Mouse (Mus musculus) liver, embryonic 12.5 days (tissue): ENCODE results near the gene Cfl1. TPM values are rescaled to one million over a fixed set of nuclear protein-coding genes. Genes with fewer than 3 reads are reported as not detected.

ENCODE experiments used
- ATAC-seq: fragments of 200-750 bp; cut with Nextera tagmentation; 2 replicates; pipeline ENCODE4 v1.8.0; 2017; ENCODE audit warnings: moderate number of reproducible peaks, mild to moderate bottlenecking, moderate library complexity
- H3K27ac ChIP-seq: fragments of 300-500 bp; sonication (generic); 2 replicates; pipeline ENCODE4 v1.5.1; 2016; ENCODE audit warnings: mild to moderate bottlenecking
- H3K27me3 ChIP-seq: fragments of 300-500 bp; sonication (generic); replicated peaks from 2 replicates; pipeline ENCODE4 v1.6.1; 2016; ENCODE audit warnings: mild to moderate bottlenecking, moderate library complexity
- H3K36me3 ChIP-seq: fragments of 300-500 bp; sonication (generic); 2 replicates; pipeline ENCODE4 v1.6.1; 2016; ENCODE audit warnings: mild to moderate bottlenecking, moderate library complexity
- H3K4me1 ChIP-seq: fragments of 300-500 bp; sonication (generic); 2 replicates; pipeline ENCODE4 v1.6.1; 2016
- H3K4me2 ChIP-seq: fragments of 300-500 bp; sonication (generic); 2 replicates; pipeline ENCODE4 v1.6.1; 2016; ENCODE audit warnings: mild to moderate bottlenecking, moderate library complexity
- H3K4me3 ChIP-seq: fragments of 300-500 bp; sonication (generic); 2 replicates; pipeline ENCODE4 v1.5.1; 2016; ENCODE audit warnings: mild to moderate bottlenecking, moderate library complexity
- H3K9ac ChIP-seq: fragments of 300-500 bp; sonication (generic); 2 replicates; pipeline ENCODE4 v1.6.1; 2016; ENCODE audit warnings: mild to moderate bottlenecking, moderate library complexity
- H3K9me3 ChIP-seq: fragments of 300-500 bp; sonication (generic); replicated peaks from 2 replicates; pipeline ENCODE4 v1.6.1; 2016; ENCODE audit warnings: mild to moderate bottlenecking, moderate library complexity
- WGBS: fragments of 180-500 bp; shearing (Covaris S2); methylation state at CpG from one replicate; pipeline ENCODE4 v1.1.7; 2016; ENCODE audit not compliant: insufficient replicate concordance; 5-methylcytosine and 5-hydroxymethylcytosine counted together
- polyA plus RNA-seq: library from polyadenylated mRNA; unstranded; fragments of >200 nt; fragmentation: Nextera tagmentation; extraction: Ambion mirVana; gene quantifications from 2 replicates; pipeline ENCODE4 v1.2.1, GENCODE M21; 2016

Gene Cfl1
- polyA plus RNA-seq, 1 experiment from 2014 or later = 1,523 TPM

GRCm38 (mm10) chr19:5495353-5496051 is 5.2 kb downstream of the Cfl1 start:
- no peaks in the 10 kb centered on the region for H3K9me3 ChIP-seq
- H3K9ac ChIP-seq = no peak overlapping the region
- H3K4me2 ChIP-seq = no peak overlapping the region
- WGBS = 78% methylated on average over 12 of the region's 12 CpGs
- H3K4me1 ChIP-seq = peaks cover 24% of the 10 kb centered on the region
- H3K4me3 ChIP-seq = no peak overlapping the region
- 0 out of 2 replicates have a peak overlapping the region, but pooled peaks have one; percentile 36 for H3K27ac ChIP-seq
- H3K27me3 ChIP-seq = no peaks in the 10 kb centered on the region
- ATAC-seq = no peak
- peaks cover 69% of the 10 kb centered on the region for H3K36me3 ChIP-seq

- Histone ChIP-seq H3K27me3 (no peaks in the 10 kb centered on the region), H3K9me3 (no peaks in the 10 kb centered on the region), H3K36me3 (peaks cover 69% of the 10 kb centered on the region), H3K27ac (no peak overlapping the region), H3K4me3 (no peak overlapping the region), H3K9ac (no peak overlapping the region), H3K4me2 (no peak overlapping the region), H3K4me1 (peaks cover 24% of the 10 kb centered on the region)
- ATAC-seq = no peak
- WGBS = 88% methylated on average over 16 of the region's 16 CpGs
Measured at GRCm38 (mm10) chr19:5496052-5496370, 5.8 kb downstream of the Cfl1 start.

GRCm38 (mm10) chr19:5500330-5500875 is 10.1 kb downstream of the Cfl1 start:
- 63% methylated on average over 2 of the region's 2 CpGs for WGBS
- no peak for ATAC-seq

GRCm38 (mm10) chr19:5503687-5504086 is 13.4 kb downstream of the Cfl1 start, which contains the start of gene 1700020D05Rik:
TSS of gene 1700020D05Rik (minus strand) at chr19:5503787.
- no peak for ATAC-seq

More at GRCm38 (mm10) chr19:5500330-5500875, 10.1 kb downstream of the Cfl1 start:
- H3K27me3 ChIP-seq = no peaks in the 10 kb centered on the region
- H3K27ac ChIP-seq = no peak overlapping the region
- H3K36me3 ChIP-seq = peaks cover 43% of the 10 kb centered on the region
- no peak overlapping the region for H3K4me2 ChIP-seq
- H3K4me1 ChIP-seq = no peaks in the 10 kb centered on the region
- H3K9me3 ChIP-seq = no peaks in the 10 kb centered on the region
- no peak overlapping the region for H3K9ac ChIP-seq
- H3K4me3 ChIP-seq = no peak overlapping the region

GRCm38 (mm10) chr19:5510031-5511026 is 20.1 kb downstream of the Cfl1 start, which contains the start of gene Snx32:
TSS of gene Snx32 (minus strand) at chr19:5510538.
- H3K4me1 ChIP-seq = peaks cover 48% of the 10 kb centered on the region
- 3% methylated on average over 47 of the region's 47 CpGs for WGBS

More at GRCm38 (mm10) chr19:5503687-5504086, 13.4 kb downstream of the Cfl1 start, which contains the start of gene 1700020D05Rik:
- 0 out of 2 replicates have a peak, but pooled peaks cover 8% of the 10 kb centered on the region for H3K4me1 ChIP-seq
- H3K27me3 ChIP-seq = no peaks in the 10 kb centered on the region
- no peak within 1 kb of the TSS for H3K4me2 ChIP-seq
- H3K27ac ChIP-seq = no peak within 1 kb of the TSS
- H3K4me3 ChIP-seq = no peak within 1 kb of the TSS
- H3K9me3 ChIP-seq = no peaks in the 10 kb centered on the region
- peaks cover 12% of the 10 kb centered on the region for H3K36me3 ChIP-seq
- 69% methylated on average over 17 of the region's 17 CpGs for WGBS
- H3K9ac ChIP-seq = no peak within 1 kb of the TSS

GRCm38 (mm10) chr19:5511074-5511632 is 20.9 kb downstream of the Cfl1 start:
- Histone ChIP-seq H3K4me2 (peak overlapping the region; percentile 97), H3K36me3 (no peaks in the 10 kb centered on the region), H3K27ac (peak overlapping the region; percentile 74), H3K9ac (peak overlapping the region; percentile 80), H3K9me3 (no peaks in the 10 kb centered on the region), H3K4me1 (peaks cover 48% of the 10 kb centered on the region), H3K4me3 (peak overlapping the region; percentile 68), H3K27me3 (no peaks in the 10 kb centered on the region)
- 24% methylated on average over 15 of the region's 15 CpGs for WGBS
- no peak for ATAC-seq

More at GRCm38 (mm10) chr19:5510031-5511026, 20.1 kb downstream of the Cfl1 start, which contains the start of gene Snx32:
- Histone ChIP-seq H3K27me3 (no peaks in the 10 kb centered on the region), H3K4me2 (peak within 1 kb of the TSS; percentile 97), H3K27ac (peak within 1 kb of the TSS; percentile 83), H3K9ac (peak within 1 kb of the TSS; percentile 80), H3K4me3 (peak within 1 kb of the TSS; percentile 68), H3K36me3 (no peaks in the 10 kb centered on the region), H3K9me3 (no peaks in the 10 kb centered on the region)
- ATAC-seq = peak; percentile 98

- no peak for ATAC-seq
- Histone ChIP-seq H3K9me3 (no peaks in the 10 kb centered on the region), H3K4me2 (peak overlapping the region; percentile 97), H3K27ac (peak overlapping the region; percentile 53), H3K27me3 (no peaks in the 10 kb centered on the region), H3K36me3 (no peaks in the 10 kb centered on the region), H3K4me3 (peak overlapping the region; percentile 68), H3K4me1 (peaks cover 48% of the 10 kb centered on the region), H3K9ac (peak overlapping the region; percentile 40; the same call in 1 of the 2 replicates)
- 22% methylated on average over 12 of the region's 12 CpGs for WGBS
Measured at GRCm38 (mm10) chr19:5512091-5513004, 22.1 kb downstream of the Cfl1 start.

GRCm38 (mm10) chr19:5513005-5513349 is 22.7 kb downstream of the Cfl1 start:
- Histone ChIP-seq H3K4me1 (peaks cover 46% of the 10 kb centered on the region), H3K9me3 (no peaks in the 10 kb centered on the region), H3K27me3 (no peaks in the 10 kb centered on the region), H3K27ac (no peak overlapping the region), H3K4me3 (no peak overlapping the region), H3K36me3 (no peaks in the 10 kb centered on the region), H3K4me2 (peak overlapping the region; percentile 97), H3K9ac (no peak overlapping the region)
- no peak for ATAC-seq
- 42% methylated on average over 3 of the region's 3 CpGs for WGBS

GRCm38 (mm10) chr19:5515840-5516777 is 25.9 kb downstream of the Cfl1 start:
- no peaks in the 10 kb centered on the region for H3K36me3 ChIP-seq
- H3K4me1 ChIP-seq = peaks cover 21% of the 10 kb centered on the region
- H3K9me3 ChIP-seq = no peaks in the 10 kb centered on the region
- H3K4me3 ChIP-seq = no peak overlapping the region
- H3K27me3 ChIP-seq = no peaks in the 10 kb centered on the region
- no peak for ATAC-seq
- no peak overlapping the region for H3K9ac ChIP-seq
- H3K4me2 ChIP-seq = no peak overlapping the region
- no peak overlapping the region; the same call in 1 of the 2 replicates for H3K27ac ChIP-seq
- 82% methylated on average over 7 of the region's 7 CpGs for WGBS

- Histone ChIP-seq H3K4me3 (no peak overlapping the region), H3K9ac (no peak overlapping the region), H3K4me1 (peaks cover 12% of the 10 kb centered on the region), H3K27ac (no peak overlapping the region), H3K9me3 (no peaks in the 10 kb centered on the region), H3K36me3 (no peaks in the 10 kb centered on the region), H3K4me2 (no peak overlapping the region), H3K27me3 (no peaks in the 10 kb centered on the region)
- ATAC-seq = no peak
- 72% methylated on average over 8 of the region's 8 CpGs for WGBS
Measured at GRCm38 (mm10) chr19:5516906-5517505, 26.8 kb downstream of the Cfl1 start.
